Mouse (Mus musculus): ENCODE measurements at regions not wholly inside any gene's neighbourhood (a gene's known extent, or its start where the extent isn't known, plus 50 kb on each side); places are given as distances from the start of the nearest gene placed in this dataset.

DNA sequence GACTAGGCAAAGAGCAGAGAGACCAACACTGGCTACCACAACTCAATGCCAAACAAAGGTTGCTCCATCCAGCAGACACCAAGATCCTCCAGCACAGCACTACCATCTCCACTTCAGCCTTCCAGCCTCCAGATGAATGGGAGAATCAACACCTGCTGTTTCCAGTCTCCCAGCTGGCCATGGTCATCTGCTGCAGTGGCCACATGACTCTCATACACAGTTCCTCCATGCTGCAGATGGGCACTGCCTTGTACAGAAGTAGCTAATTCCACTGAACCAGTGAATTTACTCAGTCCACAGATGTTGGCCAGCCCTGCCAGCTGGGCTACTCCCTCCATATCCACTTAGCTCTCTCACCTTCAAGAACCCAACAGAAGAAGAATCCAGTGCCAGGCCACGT is 63.0 kb upstream of the Vstm5 start:
- DNase-seq (ENCODE audit: low read depth, low spot score): no peak

DNA sequence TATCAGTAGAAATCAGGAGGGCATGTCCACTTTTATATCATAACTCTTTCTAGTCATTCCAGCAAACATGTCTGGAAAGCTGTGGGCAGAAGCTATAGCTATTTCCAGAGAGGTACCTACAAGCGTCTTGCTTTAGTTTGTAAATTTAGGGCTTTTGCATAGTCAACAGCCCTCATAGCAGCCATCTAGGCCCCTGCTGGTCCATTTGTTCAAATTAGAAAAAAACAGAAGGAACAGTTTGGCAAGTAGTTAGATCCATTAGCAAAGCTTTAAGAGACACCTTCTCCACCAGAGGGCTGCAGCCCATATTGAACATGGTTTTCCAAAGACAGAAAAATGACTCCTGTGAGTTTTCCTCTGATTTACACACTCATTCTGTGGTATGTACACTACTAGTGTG is 63.4 kb upstream of the Vstm5 start:
- DNase-seq (ENCODE audit: low read depth, low spot score): no peak

- DNase-seq (ENCODE audit: low read depth, low spot score): no peak
Measured at GRCm38 (mm10) chr9:15170911-15171310, 59.0 kb upstream of the Hephl1 start.

DNA sequence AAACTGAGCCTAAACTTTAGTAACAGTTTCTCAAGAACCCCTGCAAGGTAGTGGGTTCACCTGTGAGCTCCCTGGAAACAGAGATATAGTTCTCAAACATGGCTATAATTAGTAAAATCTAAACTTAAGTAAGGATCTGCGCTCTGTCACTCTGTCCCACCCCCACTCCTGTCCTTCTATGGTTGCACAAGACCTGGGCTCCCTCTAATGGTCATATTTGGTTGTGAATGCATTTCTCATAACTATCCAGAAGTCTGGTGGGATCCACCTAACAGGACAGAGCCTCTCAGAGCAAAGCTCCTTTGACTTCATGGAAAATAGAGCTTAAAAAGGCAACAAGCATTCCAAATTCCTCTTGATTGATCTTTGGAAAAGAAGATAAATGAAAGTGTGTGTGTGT is 57.8 kb upstream of the Hephl1 start:
- DNase-seq (ENCODE audit: low read depth, low spot score): peak; percentile 58

GRCm38 (mm10) chr9:15168961-15169360 is 57.1 kb upstream of the Hephl1 start:
- DNase-seq (ENCODE audit: low read depth, low spot score): no peak

DNA sequence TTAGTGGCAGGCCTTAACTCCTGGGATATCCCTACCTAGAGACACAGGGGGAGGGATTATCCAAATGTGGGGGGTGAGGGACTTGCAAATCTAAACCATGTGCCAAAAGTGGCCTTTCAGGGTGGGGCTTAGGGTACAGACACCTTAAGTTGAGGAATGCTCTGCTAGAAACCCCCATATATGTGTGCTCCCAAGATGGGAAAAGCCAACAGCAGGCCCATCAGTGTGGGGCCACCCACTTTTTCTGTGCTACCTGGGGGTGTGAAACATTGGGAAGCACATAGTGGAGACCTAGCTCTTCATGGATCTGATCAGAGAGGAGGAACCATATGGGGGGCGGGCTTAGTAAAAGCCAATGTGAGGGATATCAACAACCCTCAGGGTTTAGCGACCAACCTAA is 55.0 kb upstream of the Hephl1 start:
- no peak for DNase-seq (ENCODE audit: low read depth, low spot score)

- DNase-seq (ENCODE audit: low read depth, low spot score): no peak
Measured at GRCm38 (mm10) chr9:15166476-15166875, 54.6 kb upstream of the Hephl1 start.

All from 3T3-L1 (cell line).